Mouse (Mus musculus) forebrain, embryonic 14.5 days (tissue): ENCODE data around the gene Dact2. TPM values are rescaled to one million over a fixed set of nuclear protein-coding genes. Genes with fewer than 3 reads are reported as not detected.

Experiments
- ATAC-seq: fragments of 200-750 bp; cut with Nextera tagmentation; 2 replicates; pipeline ENCODE4 v1.8.0; 2017; ENCODE audit warnings: mild to moderate bottlenecking, moderate library complexity
- DNase-seq: peaks from one replicate; pipeline ENCODE4 v3.0.0-alpha.2; 2015; ENCODE audit warnings: low spot score
- H3K27ac ChIP-seq: fragments of 300-500 bp; sonication (generic); 2 replicates; pipeline ENCODE4 v1.5.1; 2014; ENCODE audit warnings: low read depth, mild to moderate bottlenecking, control low read depth, low read length, moderate library complexity
- H3K27me3 ChIP-seq: fragments of 300-500 bp; sonication (generic); replicated peaks from 2 replicates; pipeline ENCODE4 v1.6.1; 2014; ENCODE audit warnings: low read length, control low read depth, mixed read lengths; ENCODE audit not compliant: control insufficient read depth, insufficient read depth
- H3K36me3 ChIP-seq: fragments of 300-500 bp; sonication (generic); 2 replicates; pipeline ENCODE4 v1.6.1; 2014; ENCODE audit warnings: low read length, control low read depth; ENCODE audit not compliant: control insufficient read depth, insufficient read depth
- H3K4me1 ChIP-seq: fragments of 300-500 bp; sonication (generic); 2 replicates; pipeline ENCODE4 v1.6.1; 2014; ENCODE audit warnings: antibody characterized with exemption, low read length, control low read depth; ENCODE audit not compliant: control insufficient read depth, insufficient read depth
- H3K4me2 ChIP-seq: fragments of 300-500 bp; sonication (generic); 2 replicates; pipeline ENCODE4 v1.6.1; 2014; ENCODE audit warnings: mild to moderate bottlenecking, control low read depth, low read length
- H3K4me3 ChIP-seq: fragments of 300-500 bp; sonication (generic); 2 replicates; pipeline ENCODE4 v1.5.1; 2014; ENCODE audit warnings: low read depth, low read length, control low read depth
- H3K9ac ChIP-seq: fragments of 300-500 bp; sonication (generic); 2 replicates; pipeline ENCODE4 v1.6.1; 2014; ENCODE audit warnings: mild to moderate bottlenecking, low read length, control low read depth, moderate library complexity
- H3K9me3 ChIP-seq: fragments of 300-500 bp; sonication (generic); replicated peaks from 2 replicates; pipeline ENCODE4 v1.6.1; 2016; ENCODE audit warnings: low read length, control low read depth, mixed read lengths; ENCODE audit not compliant: control insufficient read depth
- WGBS: fragments of 180-500 bp; shearing (Covaris S2); extraction: QIAGEN DNeasy Blood & Tissue Kit; methylation state at CpG from one replicate; pipeline ENCODE4 v1.1.7; 2014; 5-methylcytosine and 5-hydroxymethylcytosine counted together
- polyA plus RNA-seq: library from polyadenylated mRNA; unstranded; fragments of >200 nt; fragmentation: Nextera tagmentation; extraction: Ambion mirVana; gene quantifications from 2 replicates; pipeline ENCODE4 v1.2.1, GENCODE M21; 2014

The Dact2 gene
- polyA plus RNA-seq, 1 experiment from 2014 or later = 1.4 TPM

GRCm38 (mm10) chr17:14237134-14237533 lies 33.0 kb upstream of the Dact2 start:
- H3K4me2 ChIP-seq = no peak overlapping the region
- no peaks in the 10 kb centered on the region for H3K9me3 ChIP-seq
- H3K4me1 ChIP-seq = no peaks in the 10 kb centered on the region
- no peak overlapping the region for H3K27ac ChIP-seq
- H3K27me3 ChIP-seq = no peaks in the 10 kb centered on the region
- DNase-seq (no peak), ATAC-seq (no peak)
- no peak overlapping the region for H3K9ac ChIP-seq
- H3K36me3 ChIP-seq = no peaks in the 10 kb centered on the region
- no peak overlapping the region for H3K4me3 ChIP-seq
- WGBS = 72% methylated on average over 6 of the region's 6 CpGs

GRCm38 (mm10) chr17:14234774-14235389 lies 30.8 kb upstream of the Dact2 start:
- no peak overlapping the region for H3K4me3 ChIP-seq
- H3K9me3 ChIP-seq = no peaks in the 10 kb centered on the region
- DNase-seq (no peak), ATAC-seq (no peak)
- no peaks in the 10 kb centered on the region for H3K27me3 ChIP-seq
- H3K36me3 ChIP-seq = no peaks in the 10 kb centered on the region
- no peaks in the 10 kb centered on the region for H3K4me1 ChIP-seq
- 71% methylated on average over 12 of the region's 12 CpGs for WGBS
- no peak overlapping the region for H3K4me2 ChIP-seq
- no peak overlapping the region for H3K27ac ChIP-seq
- H3K9ac ChIP-seq = no peak overlapping the region

- H3K4me2 ChIP-seq = no peak overlapping the region
Observed at GRCm38 (mm10) chr17:14233658-14234057, 29.6 kb upstream of the Dact2 start.

GRCm38 (mm10) chr17:14232629-14233028 lies 28.5 kb upstream of the Dact2 start:
- Histone ChIP-seq H3K9ac (no peak overlapping the region), H3K9me3 (no peaks in the 10 kb centered on the region), H3K4me1 (no peaks in the 10 kb centered on the region), H3K4me2 (no peak overlapping the region), H3K27me3 (no peaks in the 10 kb centered on the region), H3K4me3 (no peak overlapping the region), H3K36me3 (no peaks in the 10 kb centered on the region), H3K27ac (no peak overlapping the region)
- DNase-seq (peak; percentile 77), ATAC-seq (no peak)
- WGBS = 51% methylated on average over 3 of the region's 3 CpGs

More at GRCm38 (mm10) chr17:14233658-14234057, 29.6 kb upstream of the Dact2 start:
- no peak for DNase-seq
- Histone ChIP-seq H3K4me1 (no peaks in the 10 kb centered on the region), H3K36me3 (no peaks in the 10 kb centered on the region), H3K27ac (no peak overlapping the region), H3K9ac (no peak overlapping the region), H3K27me3 (no peaks in the 10 kb centered on the region), H3K9me3 (no peaks in the 10 kb centered on the region), H3K4me3 (no peak overlapping the region)
- no peak for ATAC-seq
- WGBS = 51% methylated on average over 4 of the region's 4 CpGs

- Histone ChIP-seq H3K9ac (no peak overlapping the region), H3K27ac (no peak overlapping the region), H3K36me3 (no peaks in the 10 kb centered on the region), H3K27me3 (no peaks in the 10 kb centered on the region), H3K4me3 (no peak overlapping the region), H3K4me2 (no peak overlapping the region), H3K4me1 (no peaks in the 10 kb centered on the region), H3K9me3 (no peaks in the 10 kb centered on the region)
- DNase-seq (no peak), ATAC-seq (no peak)
- WGBS = 18% methylated on average over 13 of the region's 13 CpGs
Observed at GRCm38 (mm10) chr17:14230698-14231430, 26.8 kb upstream of the Dact2 start.

GRCm38 (mm10) chr17:14228381-14228780 lies 24.3 kb upstream of the Dact2 start:
- Histone ChIP-seq H3K9ac (no peak overlapping the region), H3K4me2 (no peak overlapping the region), H3K4me3 (no peak overlapping the region), H3K27me3 (no peaks in the 10 kb centered on the region), H3K36me3 (no peaks in the 10 kb centered on the region), H3K9me3 (no peaks in the 10 kb centered on the region), H3K27ac (no peak overlapping the region), H3K4me1 (no peaks in the 10 kb centered on the region)
- ATAC-seq (no peak), DNase-seq (no peak)
- WGBS = 87% methylated on average over 4 of the region's 4 CpGs

GRCm38 (mm10) chr17:14227601-14228000 lies 23.5 kb upstream of the Dact2 start:
- Histone ChIP-seq H3K9me3 (no peaks in the 10 kb centered on the region), H3K4me2 (no peak overlapping the region), H3K9ac (no peak overlapping the region), H3K27me3 (no peaks in the 10 kb centered on the region), H3K27ac (no peak overlapping the region), H3K4me1 (no peaks in the 10 kb centered on the region), H3K36me3 (no peaks in the 10 kb centered on the region), H3K4me3 (no peak overlapping the region)
- ATAC-seq (no peak), DNase-seq (no peak)
- 59% methylated on average over 6 of the region's 6 CpGs for WGBS

GRCm38 (mm10) chr17:14226778-14227177 lies 22.7 kb upstream of the Dact2 start:
- Histone ChIP-seq H3K4me3 (no peak overlapping the region), H3K4me1 (no peaks in the 10 kb centered on the region), H3K9ac (no peak overlapping the region), H3K27me3 (no peaks in the 10 kb centered on the region), H3K4me2 (no peak overlapping the region), H3K27ac (no peak overlapping the region), H3K36me3 (no peaks in the 10 kb centered on the region), H3K9me3 (no peaks in the 10 kb centered on the region)
- ATAC-seq (no peak), DNase-seq (no peak)
- WGBS = 32% methylated on average over 4 of the region's 4 CpGs

- Histone ChIP-seq H3K9ac (no peak overlapping the region), H3K27ac (no peak overlapping the region), H3K9me3 (no peaks in the 10 kb centered on the region), H3K4me2 (no peak overlapping the region), H3K4me1 (no peaks in the 10 kb centered on the region), H3K4me3 (no peak overlapping the region), H3K36me3 (no peaks in the 10 kb centered on the region), H3K27me3 (no peaks in the 10 kb centered on the region)
- WGBS = 77% methylated on average over 9 of the region's 9 CpGs
- ATAC-seq = no peak
- no peak for DNase-seq
Observed at GRCm38 (mm10) chr17:14225982-14226652, 22.0 kb upstream of the Dact2 start.
